Mouse (Mus musculus): ENCODE results near the gene Cdk19. TPM values are rescaled to one million over a fixed set of nuclear protein-coding genes. Genes with fewer than 3 reads are reported as not detected.

Cdk19 gene
- total and polyA plus RNA-seq, 3 experiments, result 2.8 to 8.2 TPM; not detected in 1

GRCm38 (mm10) chr10:40328004-40328551 is 11.3 kb upstream of the Cdk19 start (continued):
- TF ChIP-seq TCF12 (IDR thresholded peaks at IDR 0.05; ENCODE audit: low read depth, low read length), result peak; percentile 89
- no peak for TF ChIP-seq NRF1 (IDR thresholded peaks at IDR 0.05; ENCODE audit: insufficient read depth, low read depth, low read length, poor library complexity, severe bottlenecking)
- TF ChIP-seq NELFE (IDR thresholded peaks at IDR 0.05; ENCODE audit: low read depth, low read length), result peak; percentile 60; the same call in 1 of the 2 replicates

DNA sequence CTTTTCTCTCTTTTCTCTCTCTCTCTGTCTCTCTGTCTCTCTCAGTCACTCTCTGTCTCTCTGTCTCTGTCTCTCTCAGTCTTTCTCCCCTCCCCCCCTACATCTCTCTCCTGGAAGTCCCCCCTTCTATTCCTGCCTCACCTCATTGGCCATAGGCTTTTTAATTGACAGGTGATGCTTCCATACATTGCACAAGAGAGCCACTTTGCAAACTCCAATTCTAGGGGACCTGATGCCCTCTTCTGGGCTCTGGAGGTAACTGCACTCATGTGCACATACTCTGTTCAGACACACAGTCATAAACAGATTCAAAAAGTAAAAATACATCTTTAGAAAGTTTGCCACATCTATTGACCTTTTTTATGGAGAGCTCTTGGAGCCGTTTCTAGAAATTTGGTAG is 9.1 kb upstream of the Cdk19 start:
- H3K27me3 ChIP-seq (ENCODE audit: control insufficient read depth in 1 of 2, insufficient read depth in 2 of 2, low read length in 2 of 2), result no peaks in the 10 kb centered on the region
- peak; percentile 26 for TF ChIP-seq RAD21 (IDR thresholded peaks at IDR 0.05; ENCODE audit: low read depth, low read length)
- peak; percentile 31 to 38 (median 32); a peak in 4 of 6 replicates for TF ChIP-seq CTCF (IDR thresholded peaks at IDR 0.05 in 2 of 3, conservative IDR thresholded peaks at IDR 0.05 in 1 of 3; ENCODE audit: control insufficient read depth in 1 of 3, insufficient read depth in 1 of 3, low read depth in 2 of 3, low read length in 3 of 3, poor library complexity in 1 of 3, severe bottlenecking in 1 of 3)
- no peak for TF ChIP-seq NELFE (IDR thresholded peaks at IDR 0.05; ENCODE audit: low read depth, low read length)
- H3K4me3 ChIP-seq (ENCODE audit: control insufficient read depth in 1 of 2, insufficient read depth in 1 of 2, low read depth in 2 of 2, low read length in 2 of 2), result no peak overlapping the region
- peaks cover 0 to 11% of the 10 kb centered on the region in 2 experiments; a peak in 2 of 4 replicates for H3K36me3 ChIP-seq (ENCODE audit: control insufficient read depth in 1 of 2, insufficient read depth in 2 of 2, low read length in 2 of 2)
- H3K9ac ChIP-seq (ENCODE audit: control insufficient read depth, low read depth, low read length, poor library complexity, severe bottlenecking), result no peak overlapping the region
- DNase-seq (ENCODE audit: low read depth, low spot score), result peak; percentile 31
- no peak overlapping the region for H3K27ac ChIP-seq (ENCODE audit: control insufficient read depth, low read depth, low read length)
- H3K79me2 ChIP-seq (ENCODE audit: control insufficient read depth, insufficient read depth, low read length, poor library complexity), result no peaks in the 10 kb centered on the region
- H3K9me3 ChIP-seq (replicated peaks; ENCODE audit: insufficient read depth, low read length), result no peaks in the 10 kb centered on the region
- H3K4me1 ChIP-seq (ENCODE audit: control insufficient read depth in 1 of 2, insufficient read depth in 2 of 2, low read length in 2 of 2), result peaks cover 9 to 14% of the 10 kb centered on the region in 2 experiments

DNA sequence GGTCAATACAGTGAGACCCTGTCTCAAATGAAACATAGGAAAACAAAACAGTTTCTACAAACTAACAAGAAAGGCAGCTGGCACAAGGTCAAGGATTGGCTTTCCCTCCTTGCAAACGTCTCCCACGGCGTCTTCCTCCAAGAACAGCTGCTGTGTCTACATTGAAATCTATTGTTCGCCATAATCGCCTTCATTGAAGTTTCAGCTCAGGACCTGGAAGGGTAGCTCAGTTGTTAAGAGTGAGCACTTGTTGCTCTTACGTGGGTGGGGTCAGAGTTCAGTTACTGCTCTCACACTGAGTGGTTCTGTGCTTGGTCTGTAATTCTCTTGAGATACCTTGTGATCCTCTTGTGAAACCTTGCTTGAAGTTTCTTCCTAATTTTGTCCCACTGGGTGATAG is 6.5 kb upstream of the Cdk19 start:
- H3K9me3 ChIP-seq (replicated peaks; ENCODE audit: insufficient read depth, low read length), result no peaks in the 10 kb centered on the region
- no peaks in the 10 kb centered on the region for H3K27me3 ChIP-seq (ENCODE audit: control insufficient read depth in 1 of 2, insufficient read depth in 2 of 2, low read length in 2 of 2)
- no peaks in the 10 kb centered on the region for H3K79me2 ChIP-seq (ENCODE audit: control insufficient read depth, insufficient read depth, low read length, poor library complexity)
- peaks cover 0 to 5% of the 10 kb centered on the region in 2 experiments; a peak in 1 of 4 replicates for H3K36me3 ChIP-seq (ENCODE audit: control insufficient read depth in 1 of 2, insufficient read depth in 2 of 2, low read length in 2 of 2)
- H3K27ac ChIP-seq (ENCODE audit: control insufficient read depth, low read depth, low read length), result no peak overlapping the region
- H3K4me1 ChIP-seq (ENCODE audit: control insufficient read depth in 1 of 2, insufficient read depth in 2 of 2, low read length in 2 of 2), result peaks cover 4 to 9% of the 10 kb centered on the region in 2 experiments
- H3K4me3 ChIP-seq (ENCODE audit: control insufficient read depth in 1 of 2, insufficient read depth in 1 of 2, low read depth in 2 of 2, low read length in 2 of 2), result no peak overlapping the region
- TF ChIP-seq USF1 (IDR thresholded peaks at IDR 0.05; ENCODE audit: low read depth, low read length) (no peak), MAX (IDR thresholded peaks at IDR 0.05; ENCODE audit: low read length) (no peak), CTCF (IDR thresholded peaks at IDR 0.05 in 2 of 3, conservative IDR thresholded peaks at IDR 0.05 in 1 of 3; ENCODE audit: control insufficient read depth in 1 of 3, insufficient read depth in 1 of 3, low read depth in 2 of 3, low read length in 3 of 3, poor library complexity in 1 of 3, severe bottlenecking in 1 of 3) (no peak), NRF1 (IDR thresholded peaks at IDR 0.05; ENCODE audit: insufficient read depth, low read depth, low read length, poor library complexity, severe bottlenecking) (no peak), JUND (IDR thresholded peaks at IDR 0.05; ENCODE audit: low read depth, low read length) (no peak)
- no peak overlapping the region for H3K9ac ChIP-seq (ENCODE audit: control insufficient read depth, low read depth, low read length, poor library complexity, severe bottlenecking)
- DNase-seq (ENCODE audit: low read depth, low spot score), result no peak

GRCm38 (mm10) chr10:40342036-40342435 is 2.7 kb downstream of the Cdk19 start:
- Histone ChIP-seq H3K9me3 (replicated peaks; ENCODE audit: insufficient read depth, low read length) (no peaks in the 10 kb centered on the region), H3K79me2 (ENCODE audit: control insufficient read depth, insufficient read depth, low read length, poor library complexity) (no peaks in the 10 kb centered on the region), H3K27ac (ENCODE audit: control insufficient read depth, low read depth, low read length) (no peak overlapping the region), H3K4me1 (ENCODE audit: control insufficient read depth in 1 of 2, insufficient read depth in 2 of 2, low read length in 2 of 2) (peaks cover 0 to 2% of the 10 kb centered on the region in 2 experiments; a peak in 1 of 4 replicates), H3K36me3 (ENCODE audit: control insufficient read depth in 1 of 2, insufficient read depth in 2 of 2, low read length in 2 of 2) (peaks cover 0 to 5% of the 10 kb centered on the region in 2 experiments; a peak in 2 of 4 replicates), H3K9ac (ENCODE audit: control insufficient read depth, low read depth, low read length, poor library complexity, severe bottlenecking) (no peak overlapping the region), H3K4me3 (ENCODE audit: control insufficient read depth in 1 of 2, insufficient read depth in 1 of 2, low read depth in 2 of 2, low read length in 2 of 2) (no peak overlapping the region), H3K27me3 (ENCODE audit: control insufficient read depth in 1 of 2, insufficient read depth in 2 of 2, low read length in 2 of 2) (no peaks in the 10 kb centered on the region)
- TF ChIP-seq RCOR1 (IDR thresholded peaks at IDR 0.05; ENCODE audit: low read depth, low read length) (peak; percentile 88), ZMIZ1 (IDR thresholded peaks at IDR 0.05; ENCODE audit: low read depth, low read length) (no peak), GATA1 (IDR thresholded peaks at IDR 0.05; ENCODE audit: low read depth, low read length) (peak; percentile 48; the same call in 1 of the 2 replicates), EP300 (IDR thresholded peaks at IDR 0.05; ENCODE audit: low read depth in 1 of 2, low read length in 2 of 2) (0 out of 4 replicates have a peak, but pooled peaks of 1 of the 2 experiments have one; percentile 18), ZC3H11A (IDR thresholded peaks at IDR 0.05; ENCODE audit: low read depth, low read length) (no peak), POLR2AphosphoS2 (IDR thresholded peaks at IDR 0.05; ENCODE audit: low read length) (no peak), NELFE (IDR thresholded peaks at IDR 0.05; ENCODE audit: low read depth, low read length) (no peak), TBP (IDR thresholded peaks at IDR 0.05; ENCODE audit: low read depth, low read length) (no peak), BHLHE40 (IDR thresholded peaks at IDR 0.05; ENCODE audit: borderline replicate concordance, low read depth, low read length) (0 out of 2 replicates have a peak, but pooled peaks have one; percentile 55), E2F4 (IDR thresholded peaks at IDR 0.05; ENCODE audit: borderline replicate concordance, low read depth, low read length) (no peak), UBTF (IDR thresholded peaks at IDR 0.05; ENCODE audit: borderline replicate concordance, insufficient read depth, low read depth, low read length) (no peak), KAT2A (conservative IDR thresholded peaks at IDR 0.05; ENCODE audit: low read depth, low read length) (no peak), MEF2A (IDR thresholded peaks at IDR 0.05; ENCODE audit: extremely low read depth, insufficient replicate concordance, low read depth, low read length, poor library complexity, severe bottlenecking) (no peak), ETS1 (IDR thresholded peaks at IDR 0.05; ENCODE audit: low read depth, low read length) (peak; percentile 17; the same call in 1 of the 2 replicates)
- DNase-seq (ENCODE audit: low read depth, low spot score), result no peak
